Mouse (Mus musculus): ENCODE data around the gene Fam131a.

Fam131a gene

DNA sequence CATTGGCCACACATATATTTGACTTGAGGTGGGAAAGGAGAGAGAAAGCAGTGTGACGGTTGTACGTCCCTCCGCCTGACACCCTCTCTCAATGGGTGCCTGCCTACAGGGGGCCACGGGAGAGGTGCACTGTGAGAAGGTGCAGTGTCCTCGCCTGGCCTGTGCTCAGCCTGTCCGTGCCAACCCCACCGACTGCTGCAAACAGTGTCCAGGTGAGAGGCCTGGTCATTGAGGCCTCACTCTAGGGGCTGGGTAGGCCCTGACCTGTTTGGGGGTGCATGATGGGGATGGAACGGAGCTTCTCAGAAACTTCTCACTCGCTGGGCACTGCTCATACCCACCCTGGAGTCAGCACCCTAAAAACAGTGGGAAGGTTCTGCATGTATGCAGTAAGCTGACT is 46.8 kb downstream of the Fam131a start:
- in situ Hi-C loops (cut with MboI), result no loop called here

GRCm38 (mm10) chr16:20746641-20747040 is 53.6 kb downstream of the Fam131a start:
- in situ Hi-C loops (cut with MboI), result no loop called here

DNA sequence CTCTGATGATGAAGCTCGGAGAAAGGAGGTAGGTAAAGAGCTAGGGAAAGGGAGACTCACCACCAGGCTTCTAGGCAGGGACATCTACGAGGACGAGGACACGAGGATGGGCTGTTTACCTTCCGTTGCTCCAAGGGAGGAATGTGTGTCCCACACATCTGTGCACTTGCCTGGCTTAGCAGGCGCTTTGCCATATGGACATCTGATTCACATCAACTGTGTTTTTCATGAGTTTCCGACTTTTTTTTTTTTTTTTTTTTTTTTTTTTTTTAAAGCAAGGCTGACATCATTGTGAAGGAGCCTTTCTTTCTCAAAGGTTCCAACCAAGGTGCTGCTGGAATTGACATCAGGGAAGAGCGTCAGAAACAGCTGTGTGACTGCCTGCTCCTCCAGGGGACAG is 57.5 kb downstream of the Fam131a start:
- in situ Hi-C loops (cut with MboI), result no loop called here
